Mouse (Mus musculus) ES-E14 (cell line): ENCODE data around the gene Gatad2a. TPM values are rescaled to one million over a fixed set of nuclear protein-coding genes. Genes with fewer than 3 reads are reported as not detected.

ENCODE experiments used
- DNase-seq: peaks from one replicate; pipeline ENCODE4 v3.0.0-alpha.2; 2013; ENCODE audit warnings: low read depth, low spot score
- H3K27ac ChIP-seq: 2 replicates; pipeline ENCODE4 v1.5.1; 2012; ENCODE audit warnings: low read depth, mild to moderate bottlenecking, low read length, moderate library complexity, mixed read lengths; ENCODE audit not compliant: poor library complexity, insufficient read depth, severe bottlenecking
- H3K36me3 ChIP-seq: 2 replicates; pipeline ENCODE4 v1.6.1; 2012; ENCODE audit warnings: mild to moderate bottlenecking, low read length, moderate library complexity, mixed read lengths; ENCODE audit not compliant: control insufficient read depth, poor library complexity, insufficient read depth, severe bottlenecking
- H3K4me1 ChIP-seq, 2 experiments: fragments of 150-350 bp in 1 of 2; sonication (generic) in 1 of 2; 2 replicates each; pipeline ENCODE4 v1.6.1; 2012; ENCODE audit warnings: low read length in 2 of 2, mild to moderate bottlenecking in 1 of 2, mixed read lengths in 1 of 2; ENCODE audit not compliant: control insufficient read depth in 2 of 2, insufficient read depth in 2 of 2, poor library complexity in 1 of 2
- H3K4me3 ChIP-seq, 2 experiments: fragments of 150-350 bp in 1 of 2; sonication (generic) in 1 of 2; 2 replicates each; pipeline ENCODE4 v1.5.1; 2012; ENCODE audit warnings: low read length in 2 of 2, low read depth in 1 of 2, mild to moderate bottlenecking in 1 of 2, mixed read lengths in 1 of 2; ENCODE audit not compliant: insufficient read depth in 1 of 2, poor library complexity in 1 of 2, severe bottlenecking in 1 of 2
- H3K9ac ChIP-seq: 2 replicates; pipeline ENCODE4 v1.6.1; 2012; ENCODE audit warnings: low read depth, mild to moderate bottlenecking, low read length, mixed read lengths; ENCODE audit not compliant: poor library complexity, insufficient read depth, severe bottlenecking
- H3K9me3 ChIP-seq: fragments of 150-350 bp; sonication (generic); 2 replicates; pipeline ENCODE4 v1.6.1; 2012; ENCODE audit warnings: low read depth, mild to moderate bottlenecking, low read length; ENCODE audit not compliant: control insufficient read depth, insufficient read depth
- CHD2 ChIP-seq: IDR thresholded peaks from 2 replicates; pipeline ENCODE4 v1.6.1; 2014; ENCODE audit warnings: mild to moderate bottlenecking, low read depth, low read length, inconsistent platforms
- HCFC1 ChIP-seq: IDR thresholded peaks from 2 replicates; pipeline ENCODE4 v1.6.1; 2012; ENCODE audit warnings: low read length, inconsistent platforms, borderline replicate concordance; ENCODE audit not compliant: insufficient read depth
- MAFK ChIP-seq: IDR thresholded peaks from 2 replicates; pipeline ENCODE4 v1.6.1; 2014; ENCODE audit warnings: mild to moderate bottlenecking, low read depth, low read length, inconsistent platforms; ENCODE audit not compliant: insufficient read depth
- ZC3H11A ChIP-seq: IDR thresholded peaks from 2 replicates; pipeline ENCODE4 v1.6.1; 2012; ENCODE audit warnings: low read depth, mild to moderate bottlenecking, inconsistent platforms, low read length, borderline replicate concordance
- ZNF384 ChIP-seq: IDR thresholded peaks from 2 replicates; pipeline ENCODE4 v1.6.1; 2012; ENCODE audit warnings: low read depth, low read length, inconsistent platforms
- in situ Hi-C, 2 experiments: fragments of 600-800 bp; cut with MboI; formaldehyde crosslinking; loops; one replicate each; pipeline ENCODE4 v1.15.1; 2025; ENCODE audit warnings: low sequenced_read_pairs in 2 of 2, inconsistent platforms in 1 of 2; ENCODE audit not compliant: unreplicated experiment in 2 of 2
- total RNA-seq: library from RNA; depleted of rRNA; stranded (reverse); fragments of 300-350 nt; gene quantifications from 2 replicates; pipeline ENCODE4 v1.2.3, GENCODE M21; 2012

The Gatad2a gene
- total RNA-seq, 1 experiment: 139 TPM

GRCm38 (mm10) chr8:69984876-69985553 is 11.2 kb downstream of the Gatad2a start:
- Histone ChIP-seq H3K4me3 (no peak overlapping the region), H3K4me1 (no peaks in the 10 kb centered on the region; a peak in 1 of 4 replicates), H3K9me3 (no peaks in the 10 kb centered on the region), H3K27ac (no peak overlapping the region), H3K9ac (no peak overlapping the region), H3K36me3 (no peaks in the 10 kb centered on the region)
- TF ChIP-seq MAFK: no peak
- in situ Hi-C loops: no loop called here
- DNase-seq: no peak

- Histone ChIP-seq H3K9ac (no peak overlapping the region), H3K27ac (no peak overlapping the region; the same call in 1 of the 2 replicates), H3K4me1 (peaks cover 3 to 5% of the 10 kb centered on the region in 2 experiments; a peak in 1 of 4 replicates), H3K36me3 (no peaks in the 10 kb centered on the region), H3K4me3 (no peak overlapping the region), H3K9me3 (no peaks in the 10 kb centered on the region)
- in situ Hi-C loops: no loop called here
- DNase-seq: no peak
- TF ChIP-seq CHD2: no peak
- no peak for TF ChIP-seq HCFC1
- TF ChIP-seq ZNF384: no peak
- no peak for TF ChIP-seq MAFK
- no peak for TF ChIP-seq ZC3H11A
Observed at GRCm38 (mm10) chr8:69978456-69978855, 17.7 kb downstream of the Gatad2a start.

- Histone ChIP-seq H3K9me3 (no peaks in the 10 kb centered on the region), H3K4me3 (peak overlapping the region; percentile 46 to 99), H3K27ac (no peak overlapping the region), H3K4me1 (peaks cover 13 to 18% of the 10 kb centered on the region in 2 experiments), H3K36me3 (peaks cover 4% of the 10 kb centered on the region; the same call in 1 of the 2 replicates), H3K9ac (peak overlapping the region; percentile 25)
- no peak for DNase-seq
- TF ChIP-seq ZC3H11A: no peak
- no peak for TF ChIP-seq MAFK
- no peak for TF ChIP-seq ZNF384
- no peak for TF ChIP-seq CHD2
- no peak for TF ChIP-seq HCFC1
- in situ Hi-C loops: no loop called here
Observed at GRCm38 (mm10) chr8:69974806-69975205, 21.4 kb downstream of the Gatad2a start.

- peak overlapping the region; percentile 99 for H3K9ac ChIP-seq
- H3K4me3 ChIP-seq: peak overlapping the region; percentile 99
- H3K27ac ChIP-seq: peak overlapping the region; percentile 92
- in situ Hi-C loops: no loop called here
- H3K36me3 ChIP-seq: peaks cover 4% of the 10 kb centered on the region; the same call in 1 of the 2 replicates
- TF ChIP-seq HCFC1: peak; percentile 42; the same call in 1 of the 2 replicates
- TF ChIP-seq ZC3H11A: no peak
- no peak for TF ChIP-seq ZNF384
- peak; percentile 78 for DNase-seq
- peaks cover 13 to 18% of the 10 kb centered on the region in 2 experiments for H3K4me1 ChIP-seq
- no peaks in the 10 kb centered on the region for H3K9me3 ChIP-seq
Observed at GRCm38 (mm10) chr8:69974194-69974614, 22.0 kb downstream of the Gatad2a start.
